Mouse (Mus musculus): ENCODE data around the gene Wnt4. TPM values are rescaled to one million over a fixed set of nuclear protein-coding genes. Genes with fewer than 3 reads are reported as not detected.

Wnt4 gene
- polyA plus RNA-seq (2014; fragmentation: Illumina TruSeq; extraction: RNeasy Lipid Tissue Mini Kit (QIAGEN cat#74804); ENCODE audit: low read depth, low replicate concordance), result 0.24 TPM

GRCm38 (mm10) chr4:137277166-137277513 lies at the start of gene Wnt4:
Wnt4 (plus strand) TSS chr4:137277489.

Other genes starting within 250 kb of the Wnt4 start
- 5.2 TPM for gene Zbtb40, start 228.7 kb upstream of the Wnt4 start, polyA plus RNA-seq (2014; fragmentation: Illumina TruSeq; extraction: RNeasy Lipid Tissue Mini Kit (QIAGEN cat#74804); ENCODE audit: low read depth, low replicate concordance)
- gene Cdc42, start 80.2 kb downstream of the Wnt4 start, polyA plus RNA-seq (2014; fragmentation: Illumina TruSeq; extraction: RNeasy Lipid Tissue Mini Kit (QIAGEN cat#74804); ENCODE audit: low read depth, low replicate concordance), result 164 TPM
- not detected for gene Cela3a, start 132.3 kb downstream of the Wnt4 start, polyA plus RNA-seq (2014; fragmentation: Illumina TruSeq; extraction: RNeasy Lipid Tissue Mini Kit (QIAGEN cat#74804); ENCODE audit: low read depth, low replicate concordance)
- gene Cela3b, start 153.1 kb downstream of the Wnt4 start, polyA plus RNA-seq (2014; fragmentation: Illumina TruSeq; extraction: RNeasy Lipid Tissue Mini Kit (QIAGEN cat#74804); ENCODE audit: low read depth, low replicate concordance), result not detected
- gene 1700013G24Rik, start 175.8 kb downstream of the Wnt4 start, polyA plus RNA-seq (2014; fragmentation: Illumina TruSeq; extraction: RNeasy Lipid Tissue Mini Kit (QIAGEN cat#74804); ENCODE audit: low read depth, low replicate concordance), result not detected
- 162 TPM for gene Hspg2, start 191.3 kb downstream of the Wnt4 start, polyA plus RNA-seq (2014; fragmentation: Illumina TruSeq; extraction: RNeasy Lipid Tissue Mini Kit (QIAGEN cat#74804); ENCODE audit: low read depth, low replicate concordance)